Mouse (Mus musculus) MEL (cell line): ENCODE data around the gene Best1. TPM values are rescaled to one million over a fixed set of nuclear protein-coding genes. Genes with fewer than 3 reads are reported as not detected.

Experiments used
- DNase-seq: peaks from one replicate; pipeline ENCODE4 v3.0.0; 2011; ENCODE audit warnings: low read depth, low spot score
- H3K27ac ChIP-seq: 2 replicates; pipeline ENCODE4 v1.5.1; 2012; ENCODE audit warnings: low read depth, mild to moderate bottlenecking, control low read depth, low read length, moderate library complexity; ENCODE audit not compliant: control insufficient read depth
- H3K27me3 ChIP-seq, 2 experiments: fragments of 150-350 bp in 1 of 2; sonication (generic) in 1 of 2; 2 replicates each; pipeline ENCODE4 v1.6.1; 2012; ENCODE audit warnings: low read length in 2 of 2, mild to moderate bottlenecking in 2 of 2, improper control_type of control experiment in 1 of 2, moderate library complexity in 1 of 2; ENCODE audit not compliant: insufficient read depth in 2 of 2, control insufficient read depth in 1 of 2
- H3K36me3 ChIP-seq, 2 experiments: 2 replicates each; pipeline ENCODE4 v1.6.1; 2012 to 2014; ENCODE audit warnings: low read length in 2 of 2, improper control_type of control experiment in 1 of 2, inconsistent platforms in 1 of 2, mild to moderate bottlenecking in 1 of 2; ENCODE audit not compliant: insufficient read depth in 2 of 2, control insufficient read depth in 1 of 2
- H3K4me1 ChIP-seq, 2 experiments: fragments of 150-350 bp in 1 of 2; sonication (generic) in 1 of 2; 2 replicates each; pipeline ENCODE4 v1.6.1; 2012; ENCODE audit warnings: low read length in 2 of 2, improper control_type of control experiment in 1 of 2, mild to moderate bottlenecking in 1 of 2; ENCODE audit not compliant: insufficient read depth in 2 of 2, control insufficient read depth in 1 of 2
- H3K4me3 ChIP-seq, 2 experiments: fragments of 150-350 bp in 1 of 2; sonication (generic) in 1 of 2; 2 replicates each; pipeline ENCODE4 v1.5.1; 2012; ENCODE audit warnings: low read depth in 2 of 2, low read length in 2 of 2, mild to moderate bottlenecking in 2 of 2, moderate library complexity in 2 of 2, control low read depth in 1 of 2, improper control_type of control experiment in 1 of 2; ENCODE audit not compliant: control insufficient read depth in 1 of 2, insufficient read depth in 1 of 2
- H3K79me2 ChIP-seq: 2 replicates; pipeline ENCODE4 v1.6.1; 2012; ENCODE audit warnings: mild to moderate bottlenecking, low read length, moderate library complexity; ENCODE audit not compliant: control insufficient read depth, poor library complexity, insufficient read depth
- H3K9ac ChIP-seq: 2 replicates; pipeline ENCODE4 v1.6.1; 2012; ENCODE audit warnings: low read depth, mild to moderate bottlenecking, control low read depth, low read length, moderate library complexity; ENCODE audit not compliant: control insufficient read depth, poor library complexity, severe bottlenecking
- H3K9me3 ChIP-seq: fragments of 150-350 bp; sonication (generic); replicated peaks from 2 replicates; pipeline ENCODE4 v1.6.1; 2012; ENCODE audit warnings: mild to moderate bottlenecking, low read length, improper control_type of control experiment, moderate library complexity; ENCODE audit not compliant: insufficient read depth
- BHLHE40 ChIP-seq: IDR thresholded peaks from 2 replicates; pipeline ENCODE4 v1.6.1; 2012; ENCODE audit warnings: low read depth, mild to moderate bottlenecking, inconsistent platforms, low read length, improper control_type of control experiment, borderline replicate concordance
- CHD1 ChIP-seq: IDR thresholded peaks from 2 replicates; pipeline ENCODE4 v1.6.1; 2012; ENCODE audit warnings: low read depth, mild to moderate bottlenecking, inconsistent platforms, low read length, improper control_type of control experiment
- CHD2 ChIP-seq: IDR thresholded peaks from 2 replicates; pipeline ENCODE4 v1.6.1; 2011; ENCODE audit warnings: low read length, improper control_type of control experiment
- CTCF ChIP-seq, 3 experiments: IDR thresholded peaks in 2 of 3; conservative IDR thresholded peaks in 1 of 3; 2 replicates each; pipeline ENCODE4 v1.5.1; 2011 to 2012; ENCODE audit warnings: low read length in 3 of 3, low read depth in 2 of 3, mild to moderate bottlenecking in 2 of 3, improper control_type of control experiment in 1 of 3, inconsistent platforms in 1 of 3, mixed read lengths in 1 of 3, moderate library complexity in 1 of 3; ENCODE audit not compliant: control insufficient read depth in 1 of 3, insufficient read depth in 1 of 3, poor library complexity in 1 of 3, severe bottlenecking in 1 of 3
- E2F4 ChIP-seq: IDR thresholded peaks from 2 replicates; pipeline ENCODE4 v1.6.1; 2011; ENCODE audit warnings: low read depth, low read length, improper control_type of control experiment, borderline replicate concordance
- ELF1 ChIP-seq: IDR thresholded peaks from 2 replicates; pipeline ENCODE4 v1.6.1; 2014; ENCODE audit warnings: low read depth, mild to moderate bottlenecking, inconsistent platforms, low read length, improper control_type of control experiment, moderate library complexity
- EP300 ChIP-seq, 2 experiments: IDR thresholded peaks; 2 replicates each; pipeline ENCODE4 v1.6.1; 2011; ENCODE audit warnings: improper control_type of control experiment in 2 of 2, low read length in 2 of 2, low read depth in 1 of 2, mild to moderate bottlenecking in 1 of 2
- ETS1 ChIP-seq: IDR thresholded peaks from 2 replicates; pipeline ENCODE4 v1.6.1; 2012; ENCODE audit warnings: low read depth, mild to moderate bottlenecking, inconsistent platforms, low read length, improper control_type of control experiment, moderate library complexity
- GABPA ChIP-seq: IDR thresholded peaks from 2 replicates; pipeline ENCODE4 v1.6.1; 2012; ENCODE audit warnings: low read depth, mild to moderate bottlenecking, inconsistent platforms, low read length, improper control_type of control experiment, moderate library complexity
- GATA1 ChIP-seq: IDR thresholded peaks from 2 replicates; pipeline ENCODE4 v1.6.1; 2011; ENCODE audit warnings: low read depth, low read length, improper control_type of control experiment
- HCFC1 ChIP-seq: IDR thresholded peaks from 2 replicates; pipeline ENCODE4 v1.6.1; 2012; ENCODE audit warnings: low read depth, mild to moderate bottlenecking, inconsistent platforms, low read length, improper control_type of control experiment, moderate library complexity
- JUND ChIP-seq: IDR thresholded peaks from 2 replicates; pipeline ENCODE4 v1.6.1; 2011; ENCODE audit warnings: low read depth, mild to moderate bottlenecking, improper control_type of control experiment, low read length
- KAT2A ChIP-seq: conservative IDR thresholded peaks from 2 replicates; pipeline ENCODE4 v1.6.1; 2012; ENCODE audit warnings: low read depth, low read length, improper control_type of control experiment, inconsistent platforms
- MAFK ChIP-seq: IDR thresholded peaks from 2 replicates; pipeline ENCODE4 v1.6.1; 2011; ENCODE audit warnings: low read depth, mild to moderate bottlenecking, low read length, improper control_type of control experiment, borderline replicate concordance
- MAX ChIP-seq: IDR thresholded peaks from 2 replicates; pipeline ENCODE4 v1.6.1; 2011; ENCODE audit warnings: low read length, improper control_type of control experiment
- MAZ ChIP-seq: IDR thresholded peaks from 2 replicates; pipeline ENCODE4 v1.6.1; 2012; ENCODE audit warnings: low read depth, mild to moderate bottlenecking, inconsistent platforms, low read length, improper control_type of control experiment
- MEF2A ChIP-seq: IDR thresholded peaks from 2 replicates; pipeline ENCODE4 v1.6.1; 2014; ENCODE audit warnings: low read depth, mild to moderate bottlenecking, inconsistent platforms, low read length, improper control_type of control experiment; ENCODE audit not compliant: poor library complexity, insufficient replicate concordance, severe bottlenecking; ENCODE audit errors: extremely low read depth
- MXI1 ChIP-seq: IDR thresholded peaks from 2 replicates; pipeline ENCODE4 v1.6.1; 2011; ENCODE audit warnings: mild to moderate bottlenecking, low read depth, low read length, improper control_type of control experiment
- MYB ChIP-seq: IDR thresholded peaks from 2 replicates; pipeline ENCODE4 v1.6.1; 2011; ENCODE audit warnings: mild to moderate bottlenecking, low read depth, low read length, improper control_type of control experiment
- MYC ChIP-seq: IDR thresholded peaks from 2 replicates; pipeline ENCODE4 v1.6.1; 2011; ENCODE audit warnings: low read depth, mild to moderate bottlenecking, low read length, improper control_type of control experiment, moderate library complexity
- NELFE ChIP-seq: IDR thresholded peaks from 2 replicates; pipeline ENCODE4 v1.6.1; 2011; ENCODE audit warnings: low read depth, low read length, improper control_type of control experiment
- NRF1 ChIP-seq: IDR thresholded peaks from 2 replicates; pipeline ENCODE4 v1.6.1; 2014; ENCODE audit warnings: low read depth, mild to moderate bottlenecking, inconsistent platforms, low read length, improper control_type of control experiment, moderate library complexity; ENCODE audit not compliant: poor library complexity, insufficient read depth, severe bottlenecking
- POLR2A ChIP-seq, 2 experiments: IDR thresholded peaks; 2 replicates each; pipeline ENCODE4 v1.6.1; 2011 to 2012; ENCODE audit warnings: low read length in 2 of 2, mild to moderate bottlenecking in 2 of 2, control low read depth in 1 of 2, improper control_type of control experiment in 1 of 2, low read depth in 1 of 2, moderate library complexity in 1 of 2; ENCODE audit not compliant: control insufficient read depth in 1 of 2, insufficient read depth in 1 of 2, poor library complexity in 1 of 2
- POLR2AphosphoS2 ChIP-seq: IDR thresholded peaks from 2 replicates; pipeline ENCODE4 v1.6.1; 2011; ENCODE audit warnings: low read length, improper control_type of control experiment
- POLR2AphosphoS5 ChIP-seq: IDR thresholded peaks from 2 replicates; pipeline ENCODE4 v1.6.1; 2012; ENCODE audit warnings: low read depth, borderline replicate concordance, mild to moderate bottlenecking, inconsistent platforms, low read length, moderate library complexity, mixed read lengths
- RAD21 ChIP-seq: IDR thresholded peaks from 2 replicates; pipeline ENCODE4 v1.6.1; 2011; ENCODE audit warnings: mild to moderate bottlenecking, low read depth, low read length, improper control_type of control experiment
- RCOR1 ChIP-seq: IDR thresholded peaks from 2 replicates; pipeline ENCODE4 v1.6.1; 2012; ENCODE audit warnings: low read depth, mild to moderate bottlenecking, inconsistent platforms, low read length, improper control_type of control experiment
- SIN3A ChIP-seq: IDR thresholded peaks from 2 replicates; pipeline ENCODE4 v1.6.1; 2012; ENCODE audit warnings: low read length, improper control_type of control experiment, inconsistent platforms
- SMC3 ChIP-seq: IDR thresholded peaks from 2 replicates; pipeline ENCODE4 v1.6.1; 2011; ENCODE audit warnings: low read depth, low read length, improper control_type of control experiment
- TAL1 ChIP-seq: IDR thresholded peaks from 2 replicates; pipeline ENCODE4 v1.6.1; 2012; ENCODE audit warnings: mild to moderate bottlenecking, inconsistent platforms, low read length, moderate library complexity, mixed read lengths
- TBP ChIP-seq: IDR thresholded peaks from 2 replicates; pipeline ENCODE4 v1.8.0; 2011; ENCODE audit warnings: low read depth, low read length, improper control_type of control experiment
- TCF12 ChIP-seq: IDR thresholded peaks from 2 replicates; pipeline ENCODE4 v1.6.1; 2014; ENCODE audit warnings: low read depth, mild to moderate bottlenecking, inconsistent platforms, low read length, improper control_type of control experiment, moderate library complexity
- USF1 ChIP-seq: IDR thresholded peaks from 2 replicates; pipeline ENCODE4 v1.6.1; 2014; ENCODE audit warnings: low read depth, mild to moderate bottlenecking, inconsistent platforms, low read length, improper control_type of control experiment, moderate library complexity
- USF2 ChIP-seq, 2 experiments: IDR thresholded peaks; 2 replicates each; pipeline ENCODE4 v1.6.1; 2011 to 2012; ENCODE audit warnings: improper control_type of control experiment in 2 of 2, low read length in 2 of 2, borderline replicate concordance in 1 of 2, inconsistent platforms in 1 of 2, low read depth in 1 of 2, mild to moderate bottlenecking in 1 of 2; ENCODE audit not compliant: insufficient read depth in 1 of 2
- ZC3H11A ChIP-seq: IDR thresholded peaks from 2 replicates; pipeline ENCODE4 v1.6.1; 2012; ENCODE audit warnings: low read depth, mild to moderate bottlenecking, inconsistent platforms, low read length, improper control_type of control experiment
- ZMIZ1 ChIP-seq: IDR thresholded peaks from 2 replicates; pipeline ENCODE4 v1.6.1; 2012; ENCODE audit warnings: low read depth, mild to moderate bottlenecking, inconsistent platforms, low read length, improper control_type of control experiment, moderate library complexity
- ZNF384 ChIP-seq: IDR thresholded peaks from 2 replicates; pipeline ENCODE4 v1.6.1; 2012; ENCODE audit warnings: low read depth, mild to moderate bottlenecking, inconsistent platforms, low read length, improper control_type of control experiment
- polyA plus RNA-seq, 2 experiments: library from polyadenylated mRNA; stranded (reverse) in 1 of 2; unstranded in 1 of 2; fragments of >175 nt in 1 of 2; fragments of >200 nt in 1 of 2; gene quantifications; 2 replicates each; pipeline versions ENCODE4 v1.2.1 to v1.2.4; 2012; ENCODE audit warnings: low replicate concordance in 2 of 2, low read depth in 1 of 2; ENCODE audit not compliant: insufficient read length in 2 of 2, insufficient read depth in 1 of 2, missing spikeins in 1 of 2
- total RNA-seq: library from RNA; depleted of rRNA; stranded (reverse); fragments of 300-350 nt; gene quantifications from 2 replicates; pipeline ENCODE4 v1.2.3, GENCODE M21; 2012

Gene Best1
- total and polyA plus RNA-seq, 3 experiments, result 0.08 TPM; not detected in 2

GRCm38 (mm10) chr19:9956624-9957388 is 44.6 kb downstream of the Best1 start:
- Histone ChIP-seq H3K9me3 (no peaks in the 10 kb centered on the region), H3K4me3 (no peak overlapping the region), H3K36me3 (peaks cover 0 to 38% of the 10 kb centered on the region in 2 experiments; a peak in 2 of 4 replicates), H3K9ac (no peak overlapping the region), H3K4me1 (peaks cover 34 to 44% of the 10 kb centered on the region in 2 experiments), H3K27me3 (no peaks in the 10 kb centered on the region), H3K79me2 (no peaks in the 10 kb centered on the region), H3K27ac (peak overlapping the region; percentile 80)
- peak; percentile 51 for DNase-seq
- TF ChIP-seq ETS1, result peak; percentile 30; the same call in 1 of the 2 replicates
- TF ChIP-seq SIN3A, result no peak
- no peak for TF ChIP-seq POLR2AphosphoS5
- TF ChIP-seq TBP, result no peak
- no peak for TF ChIP-seq KAT2A
- TF ChIP-seq RAD21, result no peak
- TF ChIP-seq ZNF384, result no peak
- TF ChIP-seq MAFK, result no peak
- peak; percentile 51 for TF ChIP-seq GATA1
- no peak for TF ChIP-seq POLR2AphosphoS2
- TF ChIP-seq HCFC1, result no peak
- no peak for TF ChIP-seq NELFE
- no peak for TF ChIP-seq NRF1
- no peak for TF ChIP-seq USF2 (IDR thresholded peaks at IDR 0.05; ENCODE audit: borderline replicate concordance in 1 of 2, insufficient read depth in 1 of 2, low read depth in 1 of 2, low read length in 2 of 2)
- no peak for TF ChIP-seq MXI1
- TF ChIP-seq USF1, result no peak
- TF ChIP-seq TAL1, result peak; percentile 26
- TF ChIP-seq ELF1, result no peak
- TF ChIP-seq E2F4, result no peak
- no peak for TF ChIP-seq POLR2A (IDR thresholded peaks at IDR 0.05; ENCODE audit: control insufficient read depth in 1 of 2, insufficient read depth in 1 of 2, low read depth in 1 of 2, low read length in 2 of 2, poor library complexity in 1 of 2)
- TF ChIP-seq MAX, result no peak
- no peak for TF ChIP-seq RCOR1
- TF ChIP-seq ZMIZ1, result no peak
- no peak for TF ChIP-seq GABPA
- peak; percentile 28; the same call in 1 of the 2 replicates for TF ChIP-seq TCF12
- TF ChIP-seq CTCF (IDR thresholded peaks at IDR 0.05 in 2 of 3, conservative IDR thresholded peaks at IDR 0.05 in 1 of 3; ENCODE audit: control insufficient read depth in 1 of 3, insufficient read depth in 1 of 3, low read depth in 2 of 3, low read length in 3 of 3, poor library complexity in 1 of 3, severe bottlenecking in 1 of 3), result no peak
- no peak for TF ChIP-seq MYB
- TF ChIP-seq CHD1, result no peak
- peak; percentile 34 to 35; a peak in 2 of 4 replicates for TF ChIP-seq EP300 (IDR thresholded peaks at IDR 0.05; ENCODE audit: low read depth in 1 of 2, low read length in 2 of 2)
- no peak for TF ChIP-seq ZC3H11A
- TF ChIP-seq BHLHE40, result no peak
- TF ChIP-seq MEF2A, result no peak
- no peak for TF ChIP-seq CHD2
- no peak for TF ChIP-seq MYC
- no peak for TF ChIP-seq SMC3
- TF ChIP-seq JUND, result no peak
- no peak for TF ChIP-seq MAZ
